Mouse (Mus musculus) gastrocnemius, postnatal 10 days (tissue): ENCODE results near the gene Lmf1. TPM values are rescaled to one million over a fixed set of nuclear protein-coding genes. Genes with fewer than 3 reads are reported as not detected.

Experiments used
- DNase-seq: peaks from one replicate; pipeline ENCODE4 v3.0.0; 2021; ENCODE audit warnings: mixed read lengths
- total RNA-seq, 2 experiments: library from RNA; stranded (reverse); gene quantifications; 2 replicates each; pipeline ENCODE4 v1.2.3; 2021

Lmf1 gene
- total RNA-seq, 2 experiments from 2014 or later = 11.5 to 14.5 TPM

DNA sequence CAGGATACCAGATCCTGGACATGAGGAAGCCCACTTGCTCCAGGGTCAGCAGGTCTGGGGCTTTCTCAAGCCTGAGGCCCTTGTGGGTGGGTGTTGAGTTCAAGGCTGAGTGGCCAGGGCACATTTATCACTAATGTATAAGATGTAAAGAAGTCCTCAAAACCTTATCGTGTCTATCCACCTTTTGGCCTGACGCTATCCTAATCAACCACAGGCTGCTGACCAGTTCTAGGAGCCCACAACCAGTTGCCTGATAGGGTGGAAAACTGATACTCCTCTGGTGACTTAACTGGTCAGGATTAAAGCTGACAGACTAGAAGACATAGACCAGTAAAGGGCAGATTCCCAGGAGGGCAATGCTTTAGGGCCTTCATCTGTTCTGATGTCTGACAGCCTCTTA is 131.1 kb downstream of the Lmf1 start:
- no peak for DNase-seq

DNA sequence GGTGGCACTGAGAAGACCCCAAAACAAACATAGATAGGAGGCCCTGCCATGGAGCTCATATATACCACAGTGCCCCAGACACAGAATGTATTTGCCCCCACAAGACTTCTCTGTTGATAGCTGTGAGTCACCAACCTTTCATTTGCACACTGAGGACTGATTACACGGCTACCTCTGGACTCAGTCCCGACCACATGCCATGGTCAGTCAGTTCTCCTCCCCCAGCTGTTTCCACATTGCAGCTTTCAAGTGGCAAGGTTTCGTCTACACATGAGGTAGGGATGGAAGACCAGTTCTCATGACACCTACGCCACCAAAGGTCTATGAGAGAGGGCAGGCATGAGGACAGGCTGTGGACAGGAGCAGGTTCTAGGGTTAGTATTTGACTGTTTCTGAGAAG is 132.3 kb downstream of the Lmf1 start:
- DNase-seq = no peak

Other genes with a start within 250 kb of the Lmf1 start
- 1 to 10 TPM; 7.2 to 8.4 TPM for gene Tpsab1, start 233.5 kb upstream of the Lmf1 start, total RNA-seq
- 10 to 100 TPM; 21.3 to 26.2 TPM for gene Tpsb2, start 212.8 kb upstream of the Lmf1 start, total RNA-seq
- gene Tpsg1, start 209.8 kb upstream of the Lmf1 start, total RNA-seq = not detected
- gene Cacna1h, start 145.3 kb upstream of the Lmf1 start, total RNA-seq = 1 to 10 TPM; 3.2 to 7.0 TPM
- gene Tekt4, start 124.5 kb upstream of the Lmf1 start, total RNA-seq = not detected
- not detected for gene Sstr5, start 81.8 kb upstream of the Lmf1 start, total RNA-seq
- 10 to 100 TPM; 15.2 to 20.2 TPM for gene Sox8, start 8.4 kb upstream of the Lmf1 start, total RNA-seq
- gene Gng13, start 138.1 kb downstream of the Lmf1 start, total RNA-seq = not detected
- 1 to 10 TPM; 3.2 to 4.3 TPM for gene Chtf18, start 148.3 kb downstream of the Lmf1 start, total RNA-seq
- gene Rpusd1, start 148.6 kb downstream of the Lmf1 start, total RNA-seq = 1 to 10 TPM; 3.8 to 5.6 TPM
- gene Mslnl, start 157.0 kb downstream of the Lmf1 start, total RNA-seq = not detected
- gene Msln, start 175.3 kb downstream of the Lmf1 start, total RNA-seq = under 1 TPM; 0.65 to 0.80 TPM
- 10 to 100 TPM; 24.3 to 28.4 TPM for gene Narfl, start 194.7 kb downstream of the Lmf1 start, total RNA-seq
- gene Haghl, start 206.6 kb downstream of the Lmf1 start, total RNA-seq = 10 to 100 TPM; 16.8 to 22.2 TPM
- not detected for gene Ccdc78, start 207.5 kb downstream of the Lmf1 start, total RNA-seq
- 10 to 100 TPM; 38.3 to 39.4 TPM for gene Fam173a, start 213.8 kb downstream of the Lmf1 start, total RNA-seq
- gene AC134908.4, start 216.6 kb downstream of the Lmf1 start, total RNA-seq = not detected
- gene Metrn, start 218.1 kb downstream of the Lmf1 start, total RNA-seq = 10 to 100 TPM; 51.5 to 57.4 TPM
- gene Fbxl16, start 230.0 kb downstream of the Lmf1 start, total RNA-seq = 1 to 10 TPM; 2.1 to 2.3 TPM
- gene Wdr24, start 244.5 kb downstream of the Lmf1 start, total RNA-seq = 10 to 100 TPM in 1 of 2 experiments, 1 to 10 TPM in 1; 10.0 to 10.8 TPM
- 10 to 100 TPM; 22.1 to 25.8 TPM for gene Jmjd8, start 249.8 kb downstream of the Lmf1 start, total RNA-seq